Mouse (Mus musculus): ENCODE data around the gene Acat1.

The Acat1 gene

GRCm38 (mm10) chr9:53536558-53537320 lies 73.4 kb downstream of the Acat1 start, which contains the start of the genes Atm and Npat:
Gene Atm (minus strand): TSS chr9:53536740.
Gene Npat (plus strand): TSS chr9:53537047.
- in situ Hi-C loops (cut with MboI; ENCODE audit: unreplicated experiment in 2 of 2): no loop called here

DNA sequence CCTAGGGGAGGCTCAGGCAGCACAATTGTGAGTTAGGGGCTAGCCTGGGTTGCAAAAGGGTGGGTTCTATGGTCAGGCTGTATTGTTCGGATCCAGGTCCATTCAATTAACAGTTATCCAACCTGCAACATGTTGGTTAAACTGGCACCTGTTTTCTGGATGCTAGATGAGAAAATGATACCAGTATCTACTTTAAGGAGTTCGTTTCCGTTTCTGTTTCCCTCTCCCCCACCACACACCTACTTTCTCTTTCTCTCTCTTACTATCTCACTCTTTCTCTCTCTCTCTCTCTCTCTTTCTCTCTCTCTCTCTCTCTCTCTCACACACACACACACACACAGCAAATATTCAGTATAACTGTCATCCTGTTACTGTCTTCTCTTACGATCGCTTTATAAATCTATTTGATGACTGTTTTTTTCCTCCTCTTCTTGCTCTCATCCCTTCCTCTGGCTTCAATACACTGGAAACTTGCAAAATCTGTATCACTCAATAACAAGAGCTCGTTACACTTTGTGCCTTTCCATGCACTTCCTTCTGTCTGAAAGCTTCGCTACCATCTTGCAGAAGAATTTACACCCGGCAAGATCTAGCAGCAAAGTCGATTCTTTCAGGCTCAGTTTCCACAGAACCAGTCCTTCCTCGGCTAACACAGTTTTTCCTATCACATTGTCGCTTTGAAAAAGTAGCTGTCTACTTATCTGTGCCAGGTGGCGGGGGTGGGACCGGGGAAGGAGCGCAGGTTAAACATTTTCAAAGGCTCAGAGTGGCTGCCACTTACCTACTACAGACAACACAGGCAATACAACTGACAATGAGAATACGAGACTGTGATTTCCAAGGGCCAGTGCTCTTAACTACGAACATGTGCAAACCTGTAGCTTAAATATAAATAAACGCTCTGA lies 74.5 kb downstream of the Acat1 start:
- in situ Hi-C loops (cut with MboI; ENCODE audit: unreplicated experiment in 2 of 2): no loop called here

Data from v-Abl transformed pro-B cells (cell line).